Mouse (Mus musculus) midbrain, postnatal 0 days (tissue): ENCODE measurements around the gene Casd1. TPM values are rescaled to one million over a fixed set of nuclear protein-coding genes. Genes with fewer than 3 reads are reported as not detected.
"Not testable (repeated sequence)": the region's sequence is repeated elsewhere in the genome, so short reads cannot be mapped to it uniquely, and the experiment has no call there.

Source experiments
- ATAC-seq: fragments of 200-750 bp; cut with Nextera tagmentation; 2 replicates; pipeline ENCODE4 v1.8.0; 2017; ENCODE audit warnings: moderate number of reproducible peaks, mild to moderate bottlenecking, moderate TSS enrichment, moderate library complexity; ENCODE audit not compliant: low FRiP score
- DNase-seq: peaks from one replicate; pipeline ENCODE4 v3.0.0-alpha.2; 2015; ENCODE audit warnings: low spot score
- H3K27ac ChIP-seq: fragments of 300-500 bp; sonication (generic); 2 replicates; pipeline ENCODE4 v1.5.1; 2014; ENCODE audit warnings: low read depth, mild to moderate bottlenecking, low read length, mixed read lengths
- H3K27me3 ChIP-seq: fragments of 300-500 bp; sonication (generic); 2 replicates; pipeline ENCODE4 v1.6.1; 2014; ENCODE audit warnings: low read length, control low read depth, mixed read lengths; ENCODE audit not compliant: insufficient read depth
- H3K36me3 ChIP-seq: fragments of 300-500 bp; sonication (generic); 2 replicates; pipeline ENCODE4 v1.6.1; 2014; ENCODE audit warnings: low read length, control low read depth, mixed read lengths; ENCODE audit not compliant: insufficient read depth
- H3K4me1 ChIP-seq: fragments of 300-500 bp; sonication (generic); 2 replicates; pipeline ENCODE4 v1.6.1; 2014; ENCODE audit warnings: mild to moderate bottlenecking, control low read depth, antibody characterized with exemption, low read length, mixed read lengths; ENCODE audit not compliant: insufficient read depth
- H3K4me2 ChIP-seq: fragments of 300-500 bp; sonication (generic); 2 replicates; pipeline ENCODE4 v1.6.1; 2014; ENCODE audit warnings: low read depth, mild to moderate bottlenecking, low read length, mixed read lengths; ENCODE audit not compliant: poor library complexity, severe bottlenecking
- H3K4me3 ChIP-seq: fragments of 300-500 bp; sonication (generic); 2 replicates; pipeline ENCODE4 v1.5.1; 2014; ENCODE audit warnings: low read depth, mild to moderate bottlenecking, low read length, moderate library complexity
- H3K9ac ChIP-seq: fragments of 300-500 bp; sonication (generic); replicated peaks from 2 replicates; pipeline ENCODE4 v1.6.1; 2014; ENCODE audit warnings: mild to moderate bottlenecking, low read length, moderate library complexity, mixed read lengths; ENCODE audit not compliant: poor library complexity, severe bottlenecking
- H3K9me3 ChIP-seq: fragments of 300-500 bp; sonication (generic); 2 replicates; pipeline ENCODE4 v1.6.1; 2016; ENCODE audit warnings: low read length, control low read depth
- CTCF ChIP-seq: IDR thresholded peaks from 2 replicates; pipeline ENCODE4 v1.5.1; 2016; ENCODE audit warnings: antibody characterized with exemption, mild to moderate bottlenecking
- WGBS: fragments of 180-500 bp; shearing (Covaris S2); extraction: QIAGEN DNeasy Blood & Tissue Kit; methylation state at CpG from one replicate; pipeline ENCODE4 v1.1.7; 2014; 5-methylcytosine and 5-hydroxymethylcytosine counted together
- polyA plus RNA-seq: library from polyadenylated mRNA; unstranded; fragments of >200 nt; fragmentation: Nextera tagmentation; extraction: Ambion mirVana; gene quantifications from 2 replicates; pipeline ENCODE4 v1.2.1, GENCODE M21; 2015
- total RNA-seq: library from RNA; depleted of rRNA; stranded (reverse); fragments of >200 nt; gene quantifications from 2 replicates; pipeline ENCODE4 v1.2.3, GENCODE M21; 2014

Gene Casd1
- total and polyA plus RNA-seq, 2 experiments from 2014 or later = 44.7 to 93.6 TPM

GRCm38 (mm10) chr6:4652596-4653134 lies 52.0 kb downstream of the Casd1 start:
- Histone ChIP-seq H3K9me3 (0 out of 2 replicates have a peak, but pooled peaks cover 3% of the 10 kb centered on the region), H3K4me1 (no peaks in the 10 kb centered on the region), H3K4me2 (no peak overlapping the region), H3K36me3 (no peaks in the 10 kb centered on the region), H3K27ac (no peak overlapping the region), H3K27me3 (no peaks in the 10 kb centered on the region), H3K9ac (no peak overlapping the region), H3K4me3 (no peak overlapping the region)
- DNase-seq (no peak), ATAC-seq (no peak)
- peak; percentile 9; the same call in 1 of the 2 replicates for TF ChIP-seq CTCF
- 82% methylated on average over 8 of the region's 8 CpGs for WGBS

GRCm38 (mm10) chr6:4653741-4654140 lies 53.1 kb downstream of the Casd1 start:
- not testable (repeated sequence) for H3K4me2 ChIP-seq, H3K27me3 ChIP-seq, H3K9ac ChIP-seq, H3K27ac ChIP-seq, H3K4me1 ChIP-seq, H3K36me3 ChIP-seq, H3K4me3 ChIP-seq, DNase-seq, H3K9me3 ChIP-seq, ATAC-seq
- WGBS = 97% methylated on average over 12 of the region's 12 CpGs

- Histone ChIP-seq H3K4me1 (no peaks in the 10 kb centered on the region), H3K27ac (no peak overlapping the region), H3K36me3 (no peaks in the 10 kb centered on the region), H3K9me3 (0 out of 2 replicates have a peak, but pooled peaks cover 3% of the 10 kb centered on the region), H3K27me3 (no peaks in the 10 kb centered on the region), H3K9ac (no peak overlapping the region), H3K4me3 (no peak overlapping the region), H3K4me2 (no peak overlapping the region)
- WGBS = 61% methylated on average over 5 of the region's 5 CpGs
- TF ChIP-seq CTCF = no peak
- no peak for ATAC-seq
- no peak for DNase-seq
Measured at GRCm38 (mm10) chr6:4655466-4655865, 54.8 kb downstream of the Casd1 start.

GRCm38 (mm10) chr6:4655924-4656323 lies 55.3 kb downstream of the Casd1 start:
- ATAC-seq (no peak), DNase-seq (no peak)
- no peaks in the 10 kb centered on the region for H3K27me3 ChIP-seq

GRCm38 (mm10) chr6:4658861-4659260 lies 58.2 kb downstream of the Casd1 start:
- Histone ChIP-seq H3K4me3 (no peak overlapping the region), H3K27ac (no peak overlapping the region), H3K27me3 (no peaks in the 10 kb centered on the region), H3K9ac (no peak overlapping the region), H3K4me1 (no peaks in the 10 kb centered on the region), H3K9me3 (no peaks in the 10 kb centered on the region), H3K36me3 (no peaks in the 10 kb centered on the region), H3K4me2 (no peak overlapping the region)
- ATAC-seq (no peak), DNase-seq (no peak)
- TF ChIP-seq CTCF = no peak
- WGBS = 83% methylated on average over 13 of the region's 13 CpGs

More at GRCm38 (mm10) chr6:4655924-4656323, 55.3 kb downstream of the Casd1 start:
- 0 out of 2 replicates have a peak, but pooled peaks cover 3% of the 10 kb centered on the region for H3K9me3 ChIP-seq
- 90% methylated on average over 4 of the region's 4 CpGs for WGBS
- no peak overlapping the region for H3K27ac ChIP-seq
- no peak overlapping the region for H3K4me3 ChIP-seq
- no peaks in the 10 kb centered on the region for H3K36me3 ChIP-seq
- H3K4me2 ChIP-seq = no peak overlapping the region
- no peak overlapping the region for H3K9ac ChIP-seq
- TF ChIP-seq CTCF = no peak
- no peaks in the 10 kb centered on the region for H3K4me1 ChIP-seq

- H3K9me3 ChIP-seq = no peaks in the 10 kb centered on the region
- no peak for TF ChIP-seq CTCF
- WGBS = 49% methylated on average over 2 of the region's 2 CpGs
- H3K27me3 ChIP-seq = no peaks in the 10 kb centered on the region
- no peak for DNase-seq
- H3K4me2 ChIP-seq = no peak overlapping the region
- H3K4me1 ChIP-seq = no peaks in the 10 kb centered on the region
- no peak overlapping the region for H3K9ac ChIP-seq
- H3K4me3 ChIP-seq = no peak overlapping the region
- no peak for ATAC-seq
- H3K27ac ChIP-seq = no peak overlapping the region
- H3K36me3 ChIP-seq = no peaks in the 10 kb centered on the region
Measured at GRCm38 (mm10) chr6:4663516-4663915, 62.9 kb downstream of the Casd1 start.
